Mouse (Mus musculus) CD4-positive naive resting alpha-beta T cell, adult 57 days (primary cell): ENCODE data around the gene Cers4. TPM values are rescaled to one million over a fixed set of nuclear protein-coding genes. Genes with fewer than 3 reads are reported as not detected.

ENCODE experiments used
- total RNA-seq: library from RNA; stranded (reverse); gene quantifications from one replicate; pipeline ENCODE4 v1.2.4, GENCODE M21; 2023

Gene Cers4
- total RNA-seq, result 35.5 TPM

DNA sequence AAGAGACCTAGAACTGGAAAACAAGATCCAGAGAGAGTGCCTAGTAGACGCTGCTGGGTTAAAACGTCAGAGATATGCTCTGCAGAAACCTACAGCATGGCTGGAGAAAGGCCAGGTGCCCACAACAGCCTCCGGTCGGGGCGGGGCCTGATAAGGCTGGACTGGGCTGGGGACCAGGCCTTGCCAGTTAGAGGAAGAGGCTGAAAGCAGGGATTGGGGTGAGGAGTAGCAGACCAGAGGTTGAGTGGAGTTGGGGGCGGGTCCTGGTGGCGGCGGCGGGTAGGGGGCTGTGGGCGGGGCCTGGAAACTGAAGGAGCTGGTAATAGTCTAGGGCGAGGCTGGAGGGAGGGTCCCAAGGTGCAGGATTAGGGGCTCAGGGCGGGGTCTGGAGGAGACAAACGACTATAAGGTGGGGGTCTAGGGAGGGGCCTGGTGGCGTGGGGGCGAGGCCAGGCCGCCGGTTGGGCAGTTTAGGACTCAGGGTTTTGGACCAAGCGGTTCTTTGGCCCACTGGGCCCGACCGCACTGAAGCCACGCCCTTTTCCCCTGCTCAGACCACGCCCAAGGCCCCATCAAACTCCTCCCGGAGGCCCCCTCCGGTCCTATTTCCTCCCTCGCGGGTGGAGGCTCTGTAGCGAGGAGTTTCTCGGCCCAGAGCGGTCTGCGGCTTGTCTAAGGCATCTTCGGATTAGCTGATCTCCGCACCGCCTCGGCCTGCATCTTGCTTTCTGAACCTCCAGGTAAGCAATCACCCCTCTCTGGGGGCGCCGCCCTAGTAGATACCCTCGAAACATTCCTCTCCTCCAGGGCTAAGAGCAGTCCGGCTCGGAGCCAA, at the start of gene Cers4:
Gene Cers4, plus strand, starts transcription at position 176 of the 835 bp plus-strand sequence.

Other genes with a start within 250 kb of the Cers4 start
- 36.6 TPM for gene Tgfbr3l, start 244.8 kb upstream of the Cers4 start, total RNA-seq
- 16.0 TPM for gene Snapc2, start 239.9 kb upstream of the Cers4 start, total RNA-seq
- 0.47 TPM for gene Ctxn1, start 233.8 kb upstream of the Cers4 start, total RNA-seq
- 75.6 TPM for gene Timm44, start 217.1 kb upstream of the Cers4 start, total RNA-seq
- gene Ccl25, start 167.8 kb upstream of the Cers4 start, total RNA-seq, result 20.5 TPM
- gene Elavl1, start 167.6 kb upstream of the Cers4 start, total RNA-seq, result 103 TPM
- gene Zfp958, start 120.1 kb downstream of the Cers4 start, total RNA-seq, result 5.9 TPM